In genomic region chr1:75438782-75439181, GRCm38 (mm10) we compare ENCODE assay signal across 26 mouse cellular contexts. TPM values are rescaled to one million over a fixed set of nuclear protein-coding genes. Genes with fewer than 3 reads are reported as not detected.
DNase-seq lines count a peak whose midpoint lies in the region; ATAC-seq and TF ChIP-seq lines count a peak whose summit lies in the region.
"Had no signal": no experiment of that assay in that cellular context is flagged by ENCODE, and none has a peak within 500 bp of the region (broad histone marks: within the 10 kb centered on the region; RNA-seq: fewer than 3 reads in every experiment).

No protein-coding gene starts in this region.

- H3K9me3 ChIP-seq in hindbrain, embryonic 12.5 days (replicated peaks): no peaks in the 10 kb centered on the region
- no peaks in the 10 kb centered on the region for H3K9me3 ChIP-seq in hindbrain, postnatal 0 days (ENCODE audit: low read length)
- no peaks in the 10 kb centered on the region for H3K9me3 ChIP-seq in embryonic facial prominence, embryonic 10.5 days
- H3K9me3 ChIP-seq: embryonic facial prominence, embryonic 13.5 days; heart, embryonic 13.5 days; hindbrain, embryonic 15.5 days; intestine, embryonic 15.5 days had no signal

- TF ChIP-seq CTCF in hindbrain, postnatal 0 days (IDR thresholded peaks at IDR 0.05; ENCODE audit: low read depth): no peak

- no peak overlapping the region for H3K4me3 ChIP-seq in hindbrain, embryonic 12.5 days
- no peak overlapping the region for H3K4me3 ChIP-seq in hindbrain, postnatal 0 days (ENCODE audit: low read length)
- H3K4me3 ChIP-seq in embryonic facial prominence, embryonic 10.5 days: no peak overlapping the region
- H3K4me3 ChIP-seq: embryonic facial prominence, embryonic 13.5 days; erythroblast, embryonic 14.5 days; gastrocnemius, adult 2 months; heart, embryonic 13.5 days; hindbrain, embryonic 15.5 days; intestine, embryonic 15.5 days had no signal

- peak; percentile 29 for DNase-seq in cerebellum, adult 11 months
- peak; percentile 65 for DNase-seq in cerebellum, adult 9-11 months
- no peak for DNase-seq in cerebellum, postnatal 36 days
- no peak for DNase-seq in hindbrain, postnatal 0 days (ENCODE audit: low spot score)
- DNase-seq in embryonic facial prominence, embryonic 10.5 days (ENCODE audit: low spot score): no peak
- DNase-seq: adrenal gland, adult 8-10 months; adrenal gland, postnatal 25 days; cerebellum, adult 8-10 months; forebrain, postnatal 0 days; gastrocnemius, adult 2 months; gastrocnemius, postnatal 14 days; heart, adult 18-20 months; heart, postnatal 14 days; heart, postnatal 4 days; kidney, adult 11 months had no signal

- H3K4me1 ChIP-seq in hindbrain, embryonic 12.5 days: peaks cover 43% of the 10 kb centered on the region
- peaks cover 17% of the 10 kb centered on the region for H3K4me1 ChIP-seq in hindbrain, postnatal 0 days (ENCODE audit: insufficient read depth, low read length)
- peaks cover 68% of the 10 kb centered on the region for H3K4me1 ChIP-seq in embryonic facial prominence, embryonic 10.5 days

- peak overlapping the region; percentile 55 for H3K27ac ChIP-seq in hindbrain, embryonic 12.5 days
- no peak overlapping the region for H3K27ac ChIP-seq in hindbrain, postnatal 0 days
- 0 out of 2 replicates have a peak overlapping the region, but pooled peaks have one; percentile 19 for H3K27ac ChIP-seq in embryonic facial prominence, embryonic 10.5 days (replicated peaks)
- H3K27ac ChIP-seq: embryonic facial prominence, embryonic 13.5 days; gastrocnemius, adult 2 months; heart, embryonic 13.5 days; hindbrain, embryonic 15.5 days; intestine, embryonic 15.5 days had no signal

- 0 out of 2 replicates have a peak, but pooled peaks cover 3% of the 10 kb centered on the region for H3K27me3 ChIP-seq in hindbrain, embryonic 12.5 days
- H3K27me3 ChIP-seq in hindbrain, postnatal 0 days (ENCODE audit: insufficient read depth, low read length): no peaks in the 10 kb centered on the region
- H3K27me3 ChIP-seq in embryonic facial prominence, embryonic 10.5 days (replicated peaks; ENCODE audit: low read depth, poor library complexity, severe bottlenecking): peaks cover 11% of the 10 kb centered on the region
- H3K27me3 ChIP-seq: hindbrain, embryonic 15.5 days; intestine, embryonic 15.5 days had no signal

- no peak overlapping the region for H3K9ac ChIP-seq in hindbrain, embryonic 12.5 days
- no peak overlapping the region for H3K9ac ChIP-seq in hindbrain, postnatal 0 days (replicated peaks; ENCODE audit: low read length)
- H3K9ac ChIP-seq: embryonic facial prominence, embryonic 13.5 days; forebrain, postnatal 0 days; heart, embryonic 13.5 days; hindbrain, embryonic 15.5 days; intestine, embryonic 15.5 days had no signal

- ATAC-seq in cerebellum, adult (ENCODE audit: insufficient number of reproducible peaks, low FRiP score, low TSS enrichment): no peak
- no peak for ATAC-seq in hindbrain, embryonic 12.5 days (ENCODE audit: low FRiP score)
- ATAC-seq in hindbrain, postnatal 0 days: no peak
- ATAC-seq: activated CD4-positive, CD25-positive, alpha-beta regulatory T cell, adult 4 months; forebrain, embryonic 14.5 days; forebrain, postnatal 0 days; intestine, embryonic 15.5 days had no signal

- WGBS in hindbrain, embryonic 12.5 days: 78% methylated on average over 8 of the region's 9 CpGs
- 79% methylated on average over 8 of the region's 9 CpGs for whole genome bisulfite sequencing in hindbrain, postnatal 0 days
- WGBS in embryonic facial prominence, embryonic 10.5 days: 84% methylated on average over 8 of the region's 9 CpGs

- H3K4me2 ChIP-seq in hindbrain, embryonic 12.5 days (replicated peaks): no peak overlapping the region
- H3K4me2 ChIP-seq in hindbrain, postnatal 0 days (ENCODE audit: low read depth, low read length): no peak overlapping the region
- H3K4me2 ChIP-seq: embryonic facial prominence, embryonic 13.5 days; heart, embryonic 13.5 days; hindbrain, embryonic 15.5 days; intestine, embryonic 15.5 days had no signal

- peaks cover 7% of the 10 kb centered on the region; the same call in 1 of the 2 replicates for H3K36me3 ChIP-seq in hindbrain, embryonic 12.5 days
- H3K36me3 ChIP-seq in hindbrain, postnatal 0 days (ENCODE audit: insufficient read depth, low read length): no peaks in the 10 kb centered on the region
- H3K36me3 ChIP-seq in embryonic facial prominence, embryonic 10.5 days (replicated peaks): peaks cover 24% of the 10 kb centered on the region
- H3K36me3 ChIP-seq: hindbrain, embryonic 15.5 days had no signal

RNA-seq across cellular contexts. Expression of gene Gmppa, which starts 3.1 kb away (rescaled TPM):
- polyA plus RNA-seq in hindbrain, embryonic 12.5 days (2016; fragmentation: Nextera tagmentation; extraction: Ambion mirVana): 73.1 and 74.1 TPM in 2 replicates
- 88.0 and 96.8 TPM in 2 replicates for total RNA-seq in hindbrain, postnatal 0 days (2014; rRNA removed)
- polyA plus RNA-seq in hindbrain, postnatal 0 days (2015; fragmentation: Nextera tagmentation; extraction: Ambion mirVana): 59.9 and 63.1 TPM in 2 replicates
- 57.1 and 61.3 TPM in 2 replicates for polyA plus RNA-seq in embryonic facial prominence, embryonic 10.5 days (2016; fragmentation: Nextera tagmentation; extraction: Ambion mirVana)

RNA-seq across cellular contexts. Expression of gene Asic4, which starts 11.5 kb away (rescaled TPM):
- 18.3 and 19.0 TPM in 2 replicates for polyA plus RNA-seq in hindbrain, embryonic 12.5 days (2016; fragmentation: Nextera tagmentation; extraction: Ambion mirVana)
- total RNA-seq in hindbrain, postnatal 0 days (2014; rRNA removed): 71.4 and 74.1 TPM in 2 replicates
- polyA plus RNA-seq in hindbrain, postnatal 0 days (2015; fragmentation: Nextera tagmentation; extraction: Ambion mirVana): 17.0 and 21.0 TPM in 2 replicates
- polyA plus RNA-seq in embryonic facial prominence, embryonic 10.5 days (2016; fragmentation: Nextera tagmentation; extraction: Ambion mirVana): 2.1 and 2.4 TPM in 2 replicates
- total RNA-seq: common myeloid progenitor, adult 5-6 weeks; ES-E14; gastrocnemius, adult 2 months; gastrocnemius, postnatal 14 days; heart, adult 18-20 months; heart, postnatal 14 days; heart, postnatal 4 days had no signal
- polyA plus RNA-seq: activated CD4-positive, CD25-positive, alpha-beta regulatory T cell, adult 4 months; erythroblast, embryonic 14.5 days had no signal

RNA-seq across cellular contexts. Expression of gene Chpf, which starts 40.3 kb away (rescaled TPM):
- 39.2 and 41.5 TPM in 2 replicates for polyA plus RNA-seq in hindbrain, embryonic 12.5 days (2016; fragmentation: Nextera tagmentation; extraction: Ambion mirVana)
- 155 and 173 TPM in 2 replicates for total RNA-seq in hindbrain, postnatal 0 days (2014; rRNA removed)
- polyA plus RNA-seq in hindbrain, postnatal 0 days (2015; fragmentation: Nextera tagmentation; extraction: Ambion mirVana): 55.3 and 55.8 TPM in 2 replicates
- polyA plus RNA-seq in embryonic facial prominence, embryonic 10.5 days (2016; fragmentation: Nextera tagmentation; extraction: Ambion mirVana): 25.3 and 27.0 TPM in 2 replicates

RNA-seq across cellular contexts. Expression of gene Tmem198, which starts 40.5 kb away (rescaled TPM):
- 25.3 and 25.7 TPM in 2 replicates for polyA plus RNA-seq in hindbrain, embryonic 12.5 days (2016; fragmentation: Nextera tagmentation; extraction: Ambion mirVana)
- 52.7 and 69.3 TPM in 2 replicates for total RNA-seq in hindbrain, postnatal 0 days (2014; rRNA removed)
- 33.9 and 36.4 TPM in 2 replicates for polyA plus RNA-seq in hindbrain, postnatal 0 days (2015; fragmentation: Nextera tagmentation; extraction: Ambion mirVana)
- 3.3 and 3.5 TPM in 2 replicates for polyA plus RNA-seq in embryonic facial prominence, embryonic 10.5 days (2016; fragmentation: Nextera tagmentation; extraction: Ambion mirVana)
- total RNA-seq: gastrocnemius, adult 2 months had no signal

Comparison
In these comparisons a context has a peak if more than half of its experiments do, and no peak if none do; other contexts are left out.
1. DNase-seq: peak in cerebellum, adult 11 months (single experiment) and cerebellum, adult 9-11 months (single experiment); none in cerebellum, postnatal 36 days (0 of 2), hindbrain, postnatal 0 days (single experiment) and embryonic facial prominence, embryonic 10.5 days (single experiment).